Mouse (Mus musculus) bone marrow macrophage, adult 2 months (primary cell): ENCODE measurements at regions not wholly inside any gene's neighbourhood (a gene's known extent, or its start where the extent isn't known, plus 50 kb on each side); places are given as distances from the start of the nearest gene placed in this dataset.

Experiments used
- H3K27ac ChIP-seq: 2 replicates; pipeline ENCODE4 v1.5.1; 2012; ENCODE audit warnings: low read depth, low read length; ENCODE audit not compliant: insufficient read depth
- H3K4me1 ChIP-seq: 2 replicates; pipeline ENCODE4 v1.6.1; 2012; ENCODE audit warnings: low read length; ENCODE audit not compliant: control insufficient read depth, insufficient read depth
- H3K4me3 ChIP-seq: 2 replicates; pipeline ENCODE4 v1.5.1; 2012; ENCODE audit warnings: mild to moderate bottlenecking, low read length, moderate library complexity; ENCODE audit not compliant: insufficient read depth
- CTCF ChIP-seq: IDR thresholded peaks from 2 replicates; pipeline ENCODE4 v1.5.1; 2012; ENCODE audit warnings: low read depth, mild to moderate bottlenecking, low read length, moderate library complexity
- POLR2A ChIP-seq: IDR thresholded peaks from 2 replicates; pipeline ENCODE4 v1.6.1; 2012; ENCODE audit warnings: mild to moderate bottlenecking, low read depth, low read length, borderline replicate concordance

- TF ChIP-seq CTCF = no peak
- no peak for TF ChIP-seq POLR2A
- H3K27ac ChIP-seq = no peak overlapping the region
- no peaks in the 10 kb centered on the region for H3K4me1 ChIP-seq
- no peak overlapping the region for H3K4me3 ChIP-seq
Measured at GRCm38 (mm10) chr6:13949640-13950039, 78.3 kb upstream of the 2610001J05Rik start.

- Histone ChIP-seq H3K4me3 (no peak overlapping the region), H3K4me1 (no peaks in the 10 kb centered on the region), H3K27ac (no peak overlapping the region)
- no peak for TF ChIP-seq CTCF
- TF ChIP-seq POLR2A = no peak
Measured at GRCm38 (mm10) chr6:13920809-13921760, 49.8 kb upstream of the 2610001J05Rik start.
